Comparison of ENCODE assay signal across 11 mouse cellular contexts in genomic region chr10:60347768-60348610, GRCm38 (mm10). TPM values are rescaled to one million over a fixed set of nuclear protein-coding genes. Genes with fewer than 3 reads are reported as not detected.
DNase-seq lines count a peak whose midpoint lies in the region; ATAC-seq and TF ChIP-seq lines count a peak whose summit lies in the region.
"Had no signal": no experiment of that assay in that cellular context is flagged by ENCODE, and none has a peak within 500 bp of the region (broad histone marks: within the 10 kb centered on the region; RNA-seq: fewer than 3 reads in every experiment).

No protein-coding gene starts in this region.

- no peak overlapping the region for H3K9ac ChIP-seq in hindbrain, embryonic 15.5 days
- H3K9ac ChIP-seq in limb, embryonic 15.5 days, result no peak overlapping the region
- peak overlapping the region; percentile 35 for H3K9ac ChIP-seq in stomach, postnatal 0 days (ENCODE audit: low read length)

- peaks cover 22% of the 10 kb centered on the region for H3K4me1 ChIP-seq in hindbrain, embryonic 15.5 days (replicated peaks)
- peaks cover 85% of the 10 kb centered on the region for H3K4me1 ChIP-seq in hindbrain, embryonic 10.5 days (replicated peaks)
- peaks cover 42% of the 10 kb centered on the region for H3K4me1 ChIP-seq in spleen, adult 2 months (ENCODE audit: control insufficient read depth, insufficient read depth, insufficient read length)
- peaks cover 64% of the 10 kb centered on the region for H3K4me1 ChIP-seq in limb, embryonic 15.5 days
- H3K4me1 ChIP-seq in stomach, postnatal 0 days (replicated peaks; ENCODE audit: control insufficient read depth, insufficient read depth), result peaks cover 9% of the 10 kb centered on the region

- no peaks in the 10 kb centered on the region for H3K9me3 ChIP-seq in hindbrain, embryonic 15.5 days
- no peaks in the 10 kb centered on the region for H3K9me3 ChIP-seq in hindbrain, embryonic 10.5 days
- H3K9me3 ChIP-seq in limb, embryonic 15.5 days, result no peaks in the 10 kb centered on the region
- H3K9me3 ChIP-seq in stomach, postnatal 0 days (ENCODE audit: control insufficient read depth, low read length), result no peaks in the 10 kb centered on the region

- H3K27me3 ChIP-seq in hindbrain, embryonic 15.5 days, result peaks cover 16% of the 10 kb centered on the region
- peaks cover 36% of the 10 kb centered on the region for H3K27me3 ChIP-seq in hindbrain, embryonic 10.5 days (ENCODE audit: insufficient read depth, poor library complexity, severe bottlenecking)
- no peaks in the 10 kb centered on the region for H3K27me3 ChIP-seq in spleen, adult 2 months (ENCODE audit: control insufficient read depth, insufficient read depth, low read length)
- peaks cover 15% of the 10 kb centered on the region for H3K27me3 ChIP-seq in limb, embryonic 15.5 days
- H3K27me3 ChIP-seq in stomach, postnatal 0 days (ENCODE audit: control insufficient read depth, insufficient read depth, low read length), result no peaks in the 10 kb centered on the region

- no peak for DNase-seq in hindbrain, embryonic 10.5 days (ENCODE audit: low spot score)
- DNase-seq in spleen, adult 2 months (ENCODE audit: low read depth in 1 of 2, low spot score in 2 of 2), result no peak
- DNase-seq in spleen, postnatal 14 days (ENCODE audit: low spot score in 2 of 2), result no peak
- DNase-seq in stomach, postnatal 0 days (ENCODE audit: low spot score), result no peak
- DNase-seq in ovary, postnatal 36 days (ENCODE audit: low spot score), result no peak
- no peak for DNase-seq in layer of hippocampus, postnatal 10 days (ENCODE audit: low spot score in 2 of 2)
- DNase-seq: cerebellum, adult 9-10 months had no signal

- no peak overlapping the region for H3K27ac ChIP-seq in hindbrain, embryonic 15.5 days (replicated peaks)
- H3K27ac ChIP-seq in hindbrain, embryonic 10.5 days, result no peak overlapping the region
- peak overlapping the region; percentile 93 for H3K27ac ChIP-seq in spleen, adult 2 months (ENCODE audit: insufficient read depth, low read length)
- H3K27ac ChIP-seq in limb, embryonic 15.5 days, result peak overlapping the region; percentile 58; the same call in 1 of the 2 replicates
- peak overlapping the region; percentile 86 for H3K27ac ChIP-seq in stomach, postnatal 0 days (replicated peaks)

- H3K36me3 ChIP-seq in hindbrain, embryonic 15.5 days, result no peaks in the 10 kb centered on the region
- H3K36me3 ChIP-seq in hindbrain, embryonic 10.5 days, result no peaks in the 10 kb centered on the region
- no peaks in the 10 kb centered on the region for H3K36me3 ChIP-seq in spleen, adult 2 months (ENCODE audit: control insufficient read depth, insufficient read depth, low read length)
- H3K36me3 ChIP-seq in limb, embryonic 15.5 days, result no peaks in the 10 kb centered on the region
- no peaks in the 10 kb centered on the region for H3K36me3 ChIP-seq in stomach, postnatal 0 days (ENCODE audit: control insufficient read depth, insufficient read depth, low read length)

- no peak for TF ChIP-seq POLR2A in spleen, adult 2 months (IDR thresholded peaks at IDR 0.05; ENCODE audit: low read depth, low read length)

- no peak for TF ChIP-seq CTCF in spleen, adult 2 months (IDR thresholded peaks at IDR 0.05; ENCODE audit: extremely low read depth, insufficient read depth, insufficient read length, insufficient replicate concordance)
- TF ChIP-seq CTCF in stomach, postnatal 0 days (IDR thresholded peaks at IDR 0.05; ENCODE audit: low read depth), result no peak

- ATAC-seq in hindbrain, embryonic 15.5 days (ENCODE audit: low FRiP score, low read depth), result no peak
- ATAC-seq in limb, embryonic 15.5 days (ENCODE audit: insufficient number of reproducible peaks, low FRiP score, low TSS enrichment, low read depth), result no peak
- no peak for ATAC-seq in stomach, postnatal 0 days (ENCODE audit: low FRiP score, low TSS enrichment)

- H3K4me2 ChIP-seq in hindbrain, embryonic 15.5 days, result peak overlapping the region; percentile 38; the same call in 1 of the 2 replicates
- peak overlapping the region; percentile 59 for H3K4me2 ChIP-seq in limb, embryonic 15.5 days
- H3K4me2 ChIP-seq in stomach, postnatal 0 days (replicated peaks; ENCODE audit: low read depth), result peak overlapping the region; percentile 69

- no peak for TF ChIP-seq EP300 in stomach, postnatal 0 days (optimal IDR thresholded peaks at IDR 0.05)

- H3K4me3 ChIP-seq in hindbrain, embryonic 15.5 days, result 0 out of 2 replicates have a peak overlapping the region, but pooled peaks have one; percentile 17
- no peak overlapping the region for H3K4me3 ChIP-seq in hindbrain, embryonic 10.5 days
- H3K4me3 ChIP-seq in spleen, adult 2 months (ENCODE audit: extremely low read depth, insufficient read depth, insufficient read length), result peak overlapping the region; percentile 77
- peak overlapping the region; percentile 41; the same call in 1 of the 2 replicates for H3K4me3 ChIP-seq in limb, embryonic 15.5 days
- peak overlapping the region; percentile 51 for H3K4me3 ChIP-seq in stomach, postnatal 0 days (ENCODE audit: low read depth, low read length)

- 39% methylated on average over 9 of the region's 9 CpGs for WGBS in hindbrain, embryonic 15.5 days
- 24% methylated on average over 9 of the region's 9 CpGs for WGBS in hindbrain, embryonic 10.5 days
- 55% methylated on average over 9 of the region's 9 CpGs for WGBS in spleen, adult 2 months
- WGBS in limb, embryonic 15.5 days, result 66% methylated on average over 9 of the region's 9 CpGs
- 53% methylated on average over 9 of the region's 9 CpGs for WGBS in stomach, postnatal 0 days

RNA-seq across cellular contexts. Expression of gene Vsir, which starts 1.3 kb away (rescaled TPM):
- polyA plus RNA-seq in hindbrain, embryonic 15.5 days (2015; fragmentation: Nextera tagmentation; extraction: Ambion mirVana), result 2.5 and 3.2 TPM in 2 replicates
- polyA plus RNA-seq in hindbrain, embryonic 10.5 days (2016; fragmentation: Nextera tagmentation; extraction: Ambion mirVana), result 1.8 and 2.0 TPM in 2 replicates
- polyA plus RNA-seq in spleen, adult 2 months (2012; rRNA removed), result 155 TPM in 2 replicates
- polyA plus RNA-seq in limb, embryonic 15.5 days (2015; fragmentation: Nextera tagmentation; extraction: Ambion mirVana), result 3.4 and 6.7 TPM in 2 replicates
- polyA plus RNA-seq in stomach, postnatal 0 days (2015; fragmentation: Nextera tagmentation; extraction: Ambion mirVana), result 4.2 and 4.3 TPM in 2 replicates
- 10 to 100 TPM; 15.3 TPM for total RNA-seq in layer of hippocampus, postnatal 10 days (2021)

RNA-seq across cellular contexts. Expression of gene Gm17455, which starts 51.5 kb away (rescaled TPM):
- 11.7 and 16.8 TPM in 2 replicates for polyA plus RNA-seq in hindbrain, embryonic 15.5 days (2015; fragmentation: Nextera tagmentation; extraction: Ambion mirVana)
- 6.5 and 10.1 TPM in 2 replicates for polyA plus RNA-seq in hindbrain, embryonic 10.5 days (2016; fragmentation: Nextera tagmentation; extraction: Ambion mirVana)
- 1.3 and 2.3 TPM in 2 replicates for polyA plus RNA-seq in spleen, adult 2 months (2012; rRNA removed)
- polyA plus RNA-seq in limb, embryonic 15.5 days (2015; fragmentation: Nextera tagmentation; extraction: Ambion mirVana), result 1.2 and 4.0 TPM in 2 replicates
- 0.74 and 1.0 TPM in 2 replicates for polyA plus RNA-seq in stomach, postnatal 0 days (2015; fragmentation: Nextera tagmentation; extraction: Ambion mirVana)
- total RNA-seq in layer of hippocampus, postnatal 10 days (2021), result 1 to 10 TPM; 3.6 to 3.7 TPM
- total RNA-seq: hematopoietic stem cell, adult 5-6 weeks had no signal
- polyA plus RNA-seq: testis, adult 2 months had no signal

Comparison
In these comparisons a context has a peak if more than half of its experiments do, and no peak if none do; other contexts are left out.
1. H3K27ac ChIP-seq: peak in spleen, adult 2 months (single experiment), limb, embryonic 15.5 days (single experiment) and stomach, postnatal 0 days (single experiment); none in hindbrain, embryonic 15.5 days (single experiment) and hindbrain, embryonic 10.5 days (single experiment).
2. RNA of gene Vsir, which starts 1.3 kb away (polyA plus RNA-seq): 155 TPM in spleen, adult 2 months; 4.2 to 4.3 TPM in stomach, postnatal 0 days, 3.4 to 6.7 TPM in limb, embryonic 15.5 days, 2.5 to 3.2 TPM in hindbrain, embryonic 15.5 days and 1.8 to 2.0 TPM in hindbrain, embryonic 10.5 days; every median in the first group is over 10 times any median in the second.
3. Peak in every context shown above with its lines, with median percentiles within 50 percentile points of each other: H3K4me2 ChIP-seq.